Mouse (Mus musculus): Measurements from ENCODE around the gene Zfp658.
A peak's percentile ranks its signal among the peaks of the same experiment; 100 is the strongest.

Gene Zfp658

DNA sequence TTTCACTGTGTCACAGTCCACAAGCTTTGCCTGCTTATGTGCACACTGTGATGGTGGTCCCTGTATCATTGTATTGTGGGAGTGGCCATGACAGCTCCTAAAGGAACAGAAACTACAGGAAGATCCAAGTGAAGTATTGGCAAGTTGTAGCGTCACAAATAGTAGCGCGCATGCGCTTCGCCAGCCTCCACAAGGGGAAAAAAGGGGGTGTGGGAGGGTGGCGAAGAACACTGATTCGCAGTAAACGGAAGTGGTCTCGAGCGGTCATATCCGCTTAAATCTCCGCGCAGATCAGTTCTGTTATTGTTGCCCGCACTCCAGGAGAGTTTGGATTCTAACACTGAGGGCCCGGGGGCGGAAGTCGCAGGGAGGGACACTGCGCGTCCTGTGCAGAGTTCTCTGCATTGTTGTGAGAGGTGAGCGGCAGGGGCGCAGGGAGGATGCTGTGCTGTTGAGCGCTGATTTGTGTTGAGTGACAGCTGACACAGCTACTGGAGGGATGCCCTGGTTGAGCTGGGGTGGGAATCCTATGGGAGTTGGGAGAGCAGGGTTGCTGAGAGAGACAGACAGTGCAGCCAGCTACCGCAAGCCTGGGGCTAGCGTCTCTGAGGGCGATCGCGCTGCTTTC, at the start of gene Zfp658:
Gene Zfp658 (plus strand): TSS at position 251 of the 628 bp plus-strand sequence.
- peak; percentile 70 to 82 for DNase-seq (ENCODE audit: low spot score in 2 of 2)

DNA sequence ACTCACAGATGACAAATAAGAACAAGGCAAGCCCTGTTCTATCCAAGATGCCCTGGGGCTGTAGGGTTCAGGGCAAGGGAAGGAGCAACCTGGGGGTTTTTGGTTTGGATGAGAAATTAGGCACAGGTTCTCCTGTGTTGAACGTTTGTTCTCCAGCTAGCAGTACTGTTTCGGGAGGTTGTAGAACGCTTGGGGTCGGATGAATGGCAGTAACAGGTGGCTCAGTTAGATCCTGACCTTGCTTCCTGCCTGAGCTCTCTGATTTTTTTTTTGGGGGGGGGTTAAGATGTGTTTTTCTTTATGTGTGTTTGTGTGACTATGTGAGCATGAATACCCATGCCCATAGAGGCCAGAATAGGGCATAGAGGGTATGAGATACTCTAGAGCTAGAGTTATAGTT, 49.5 kb upstream of the Zfp658 start:
- no peak for DNase-seq (ENCODE audit: low spot score in 2 of 2)

DNA sequence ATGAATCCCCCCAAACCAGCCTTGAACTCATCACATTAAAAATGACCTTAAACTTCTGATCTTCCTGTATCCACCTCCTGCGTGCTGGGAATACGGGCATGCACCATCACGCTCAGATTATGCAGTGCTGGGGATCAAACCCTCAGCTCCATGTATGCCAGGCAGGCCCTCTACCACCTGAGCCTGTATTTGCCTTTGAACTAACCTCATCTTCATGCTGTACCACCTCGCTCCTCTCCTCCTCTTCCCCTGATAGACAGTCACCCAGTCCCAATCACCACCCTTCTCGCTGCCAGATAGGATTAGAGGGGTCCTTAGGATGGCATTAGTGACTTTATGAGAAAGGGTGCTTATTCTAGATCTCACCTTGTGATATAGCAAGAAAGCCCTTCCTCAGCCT, 47.0 kb upstream of the Zfp658 start:
- DNase-seq (ENCODE audit: low spot score in 2 of 2) = no peak

DNA sequence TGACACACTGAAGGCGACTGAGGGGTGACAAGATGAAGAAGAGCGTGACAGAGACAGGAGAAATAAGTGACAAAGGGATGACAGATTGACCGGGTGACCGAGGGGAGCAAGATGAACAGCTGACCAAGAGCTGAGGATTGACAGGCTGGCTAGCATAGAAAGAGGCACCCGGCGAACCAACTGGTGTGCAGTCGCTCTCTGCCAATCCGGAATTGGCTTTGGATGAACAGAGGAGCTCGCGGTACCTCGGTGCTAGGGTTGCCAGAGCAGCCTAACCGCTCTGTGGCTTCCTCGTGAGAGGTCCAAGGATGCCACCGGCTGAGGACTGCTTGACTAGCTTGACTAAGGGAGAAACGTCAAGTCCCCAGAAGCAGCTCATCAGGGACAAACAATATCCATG, 43.7 kb upstream of the Zfp658 start:
- no peak for DNase-seq (ENCODE audit: low spot score in 2 of 2)

DNA sequence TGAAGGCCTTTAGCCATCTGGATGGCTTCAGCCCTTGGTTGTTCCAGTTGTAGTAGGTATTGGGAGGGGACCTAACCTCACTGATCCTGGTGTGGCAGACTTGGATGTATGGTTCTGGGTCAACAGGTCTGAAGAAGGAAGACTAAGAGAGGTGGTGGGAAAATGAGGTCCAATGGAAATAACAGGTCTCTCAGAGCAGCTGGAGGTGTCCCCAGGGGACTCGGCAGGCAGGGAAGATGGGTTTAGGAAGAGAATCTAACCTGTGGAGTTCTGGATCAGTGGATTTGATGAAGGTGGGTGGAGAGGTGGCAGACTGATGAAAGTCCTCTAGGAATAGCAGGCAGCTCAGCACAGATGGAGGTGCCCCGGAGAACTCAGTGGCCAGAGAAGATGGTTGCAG, 39.3 kb upstream of the Zfp658 start:
- DNase-seq (ENCODE audit: low spot score in 2 of 2) = no peak

DNA sequence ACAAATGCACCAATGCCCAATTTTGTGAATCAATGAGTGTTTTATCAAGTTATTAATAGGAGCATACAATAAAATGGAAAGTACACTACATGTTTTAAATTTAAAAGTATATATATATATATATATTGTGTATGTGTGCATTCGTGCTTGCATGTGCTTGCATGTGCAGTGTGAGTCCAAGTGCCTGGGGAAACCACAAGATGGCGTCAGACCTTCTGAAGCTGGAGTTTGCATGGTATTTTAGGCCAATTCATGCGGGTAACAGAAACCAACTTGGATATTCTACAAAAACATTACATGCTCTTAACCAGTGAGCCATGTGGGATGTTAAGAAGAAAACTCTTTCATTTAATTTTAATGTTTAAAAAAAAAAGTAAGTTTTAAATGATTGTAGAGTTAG, 36.7 kb upstream of the Zfp658 start:
- DNase-seq (ENCODE audit: low spot score in 2 of 2) = no peak

DNA sequence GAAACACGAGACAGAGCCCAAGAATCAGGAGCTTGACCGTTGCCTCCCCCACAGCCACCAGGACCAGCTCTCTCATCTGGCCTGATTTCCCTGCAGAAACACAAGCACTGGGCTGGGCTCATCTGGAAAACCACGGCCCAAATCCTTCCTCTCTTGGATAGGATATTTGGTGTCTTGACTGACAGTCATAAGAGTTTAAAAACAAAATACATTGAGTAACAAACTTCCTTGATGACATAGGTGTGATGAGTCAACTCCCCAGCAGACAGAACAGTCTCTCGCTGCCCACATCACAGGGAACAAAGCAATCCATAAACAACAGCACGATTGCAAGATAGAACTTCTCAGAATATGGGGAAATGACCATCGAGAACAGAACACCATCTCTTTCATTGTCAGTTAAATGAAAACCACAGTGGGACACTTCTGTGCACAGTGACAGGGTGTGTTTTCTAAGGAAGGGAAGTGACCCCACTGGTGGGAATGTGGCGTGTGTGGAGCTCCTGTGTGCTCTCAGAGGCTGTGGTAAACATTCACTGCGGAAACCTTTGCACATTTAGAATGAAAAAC, 31.8 kb upstream of the Zfp658 start:
- DNase-seq (ENCODE audit: low spot score in 2 of 2) = no peak

DNA sequence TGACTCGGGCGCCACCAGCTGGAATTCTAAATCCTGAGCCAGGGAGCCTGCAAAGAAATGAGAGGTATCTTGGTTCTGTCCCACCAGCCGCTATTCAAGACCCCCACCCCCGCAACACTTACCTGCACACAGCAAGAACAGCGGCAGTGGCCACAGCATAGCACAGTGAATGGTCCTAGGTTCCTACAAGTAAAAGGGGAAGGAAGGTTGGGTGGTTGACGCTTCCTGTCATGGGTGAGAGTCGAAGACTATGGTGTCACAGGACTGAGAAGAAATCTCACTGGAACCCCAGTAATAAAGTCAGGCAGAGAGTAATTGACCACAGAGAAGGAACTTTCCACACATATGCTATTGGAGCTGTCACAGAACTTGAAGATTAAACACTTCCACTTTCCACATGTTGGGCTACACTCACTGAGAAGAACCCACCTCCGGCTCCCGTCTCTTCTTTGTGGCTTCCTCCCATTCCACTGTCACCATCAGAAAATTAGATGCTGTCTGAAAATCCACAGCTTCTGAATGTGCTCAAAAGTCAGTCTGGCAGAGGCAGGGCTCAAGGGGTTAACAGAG, 29.0 kb upstream of the Zfp658 start:
- peak in 1 of 2 experiments; percentile 23 for DNase-seq (ENCODE audit: low spot score in 2 of 2)

DNA sequence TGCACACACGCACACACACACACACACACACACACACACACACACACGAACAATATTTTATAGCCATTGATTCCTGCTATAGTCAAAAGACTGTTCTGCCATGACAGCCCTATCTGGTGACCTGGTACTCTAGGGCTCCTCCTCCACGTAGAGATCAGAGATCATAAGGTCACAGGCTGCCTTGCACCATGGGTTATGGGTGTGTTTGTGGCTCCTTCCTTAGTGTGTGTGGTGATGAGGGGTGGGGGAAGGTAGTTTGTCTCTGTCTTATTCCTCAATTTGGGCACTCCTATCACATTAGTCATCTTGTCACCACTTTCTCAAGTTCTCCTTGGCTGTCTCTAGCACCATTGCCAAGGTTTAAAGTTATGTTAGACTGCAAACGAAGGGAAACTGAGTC, 23.5 kb upstream of the Zfp658 start:
- no peak for DNase-seq (ENCODE audit: low spot score in 2 of 2)

DNA sequence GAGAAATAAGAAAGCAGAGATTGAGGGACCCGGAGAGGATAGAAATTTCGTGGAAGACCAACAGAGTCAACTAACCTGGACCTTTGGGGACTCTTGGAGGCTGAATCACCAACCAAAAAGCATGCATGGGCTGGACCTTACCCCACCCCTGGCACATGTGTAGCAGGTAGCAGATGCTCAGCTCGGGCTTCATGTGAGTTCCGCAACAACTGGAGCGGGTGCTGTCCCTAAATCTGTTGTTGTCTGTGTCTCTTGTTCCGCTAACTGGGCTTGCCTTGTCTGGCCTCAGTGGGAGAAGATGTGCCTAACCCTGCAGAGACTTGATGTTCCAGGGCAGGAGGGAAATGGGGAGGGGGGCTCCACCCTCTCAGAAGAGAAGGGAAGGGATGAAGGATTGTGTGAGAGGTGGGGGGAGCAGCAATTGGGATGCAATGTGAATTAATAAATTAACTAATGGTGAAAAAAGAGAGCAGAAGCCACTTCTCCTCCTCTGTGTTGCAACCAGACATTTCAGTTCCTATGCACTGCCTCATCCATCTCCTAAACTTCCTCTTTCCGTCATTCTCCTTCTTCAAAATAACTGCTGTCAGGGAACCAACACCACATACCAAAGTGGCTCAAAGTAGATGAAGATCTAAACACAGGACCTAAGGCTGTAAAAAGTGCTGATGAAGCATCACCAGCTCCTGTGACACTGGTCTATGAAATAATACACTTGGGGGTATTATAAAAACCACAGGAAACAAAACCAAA, 17.7 kb upstream of the Zfp658 start, which contains the start of gene Cd33:
Gene Cd33 (minus strand): TSS at position 204 of the 753 bp plus-strand sequence.
- peak in 1 of 2 experiments; percentile 30 for DNase-seq (ENCODE audit: low spot score in 2 of 2)

DNA sequence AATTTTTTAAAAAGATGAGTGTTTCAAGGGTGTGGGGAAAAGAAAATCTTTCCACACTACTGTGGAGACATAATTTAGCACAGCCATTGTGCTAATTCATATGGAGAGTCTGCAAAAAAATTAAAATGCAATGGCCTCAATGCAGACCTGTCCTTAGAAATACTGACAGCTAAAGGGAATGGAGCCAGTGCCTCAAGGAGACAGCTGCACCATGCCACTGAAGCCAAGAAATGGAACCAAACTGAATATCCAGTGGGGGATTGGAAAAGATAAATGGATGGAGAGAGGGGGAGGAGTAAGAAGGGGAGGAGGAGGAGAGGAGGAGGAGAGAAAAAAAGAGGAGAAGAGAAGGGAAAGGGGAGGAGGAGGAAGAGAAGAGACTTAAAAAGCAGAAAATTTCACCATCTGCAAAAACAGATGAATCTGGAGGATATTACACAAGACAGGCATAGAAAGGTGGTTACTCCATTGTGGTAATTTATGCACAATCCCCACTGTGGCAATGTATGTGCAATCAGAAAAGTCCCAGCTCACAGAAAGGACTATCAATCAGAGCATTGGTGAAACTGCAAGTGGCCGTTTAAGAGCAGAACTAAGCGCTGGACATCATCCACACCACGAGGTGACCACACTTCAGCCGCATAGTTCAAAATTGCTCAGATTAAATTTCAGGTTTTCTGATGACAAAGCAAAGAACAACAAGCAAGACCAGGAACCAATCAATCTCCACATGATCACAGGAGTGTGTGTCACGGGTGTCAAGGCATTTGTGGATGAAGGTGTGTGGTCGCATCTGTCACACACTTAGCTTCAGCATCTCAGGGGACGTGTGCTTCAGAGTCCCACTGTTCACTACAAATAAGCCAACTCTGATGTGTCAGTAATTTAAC, 16.2 kb upstream of the Zfp658 start:
- no peak for DNase-seq (ENCODE audit: low spot score in 2 of 2)

DNA sequence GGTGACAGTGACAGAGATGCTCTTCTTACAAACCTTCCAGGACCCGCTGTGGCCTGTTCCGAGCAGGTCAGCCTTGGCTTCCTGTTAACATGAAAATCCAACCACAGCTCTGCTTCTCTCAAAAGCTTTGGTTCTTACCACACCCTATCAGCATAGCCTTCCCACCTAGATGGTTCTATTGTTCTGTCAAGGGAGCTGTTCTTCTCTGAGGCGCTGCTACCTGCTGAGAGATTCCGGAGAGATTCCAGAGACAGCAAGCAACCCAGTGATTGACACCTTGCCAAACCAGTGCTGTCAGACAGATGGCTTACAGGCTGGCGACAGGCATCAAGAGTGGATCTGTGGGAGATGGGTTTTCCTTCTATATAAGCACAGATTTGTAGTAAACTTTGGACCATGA, 14.4 kb upstream of the Zfp658 start:
- DNase-seq (ENCODE audit: low spot score in 2 of 2) = no peak

DNA sequence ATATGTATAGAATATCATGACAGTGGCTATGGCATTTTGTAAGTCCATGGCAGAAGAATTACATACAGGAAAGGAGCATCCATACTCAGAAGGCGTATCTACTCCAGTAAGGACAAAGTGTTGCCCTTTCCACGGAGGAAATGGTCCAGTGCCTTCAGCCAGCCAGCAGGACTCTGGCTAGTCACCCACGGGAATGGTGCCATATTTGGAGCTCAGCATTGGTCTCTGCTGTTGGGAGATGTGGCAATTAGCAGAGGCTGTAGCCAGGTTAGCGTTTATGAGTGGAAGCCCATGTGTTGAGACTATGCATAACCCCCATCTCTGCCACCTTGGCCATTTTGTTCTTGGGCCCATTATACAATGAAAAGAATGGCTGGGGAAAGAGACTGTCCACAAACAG, 13.8 kb upstream of the Zfp658 start:
- DNase-seq (ENCODE audit: low spot score in 2 of 2) = no peak

DNA sequence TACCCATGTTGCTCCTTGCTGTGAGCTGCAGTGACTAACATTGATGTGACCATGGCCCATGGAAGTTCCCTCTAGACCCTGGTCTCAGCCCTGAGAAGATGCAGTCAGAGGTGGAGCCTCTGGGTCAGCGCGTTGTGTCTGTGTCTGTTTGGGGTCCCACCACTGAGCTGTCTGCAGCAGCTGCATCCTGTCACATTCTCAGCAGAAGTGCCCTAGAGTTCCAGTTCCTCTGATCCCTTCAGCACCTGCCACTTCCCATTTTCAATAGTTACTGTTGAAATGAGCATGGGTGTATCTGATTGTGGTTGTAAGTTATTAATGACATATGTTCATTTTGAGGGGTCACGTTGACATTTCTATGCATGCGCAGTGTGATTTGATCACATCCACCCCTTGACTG, 8.9 kb upstream of the Zfp658 start:
- DNase-seq (ENCODE audit: low spot score in 2 of 2) = peak in 1 of 2 experiments; percentile 70

DNA sequence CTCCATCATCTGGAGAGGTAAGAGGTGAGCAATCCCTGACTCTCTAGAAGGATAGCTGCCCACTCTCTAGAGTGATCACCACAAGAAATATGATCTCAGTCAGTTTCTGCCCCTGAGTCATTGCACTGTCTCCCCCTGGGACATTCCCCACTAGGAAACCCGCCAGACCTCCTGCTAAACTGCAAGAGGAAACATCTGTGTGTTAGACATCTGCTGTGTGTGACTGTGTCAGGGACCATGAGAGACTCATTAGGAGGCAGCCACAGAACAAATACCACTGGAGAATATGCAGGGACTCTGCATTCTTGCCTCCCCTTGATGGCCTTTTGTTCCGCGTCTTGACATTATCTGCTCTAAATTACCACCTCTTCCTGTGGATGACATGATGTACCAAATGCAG, 7.5 kb upstream of the Zfp658 start:
- DNase-seq (ENCODE audit: low spot score in 2 of 2) = no peak

DNA sequence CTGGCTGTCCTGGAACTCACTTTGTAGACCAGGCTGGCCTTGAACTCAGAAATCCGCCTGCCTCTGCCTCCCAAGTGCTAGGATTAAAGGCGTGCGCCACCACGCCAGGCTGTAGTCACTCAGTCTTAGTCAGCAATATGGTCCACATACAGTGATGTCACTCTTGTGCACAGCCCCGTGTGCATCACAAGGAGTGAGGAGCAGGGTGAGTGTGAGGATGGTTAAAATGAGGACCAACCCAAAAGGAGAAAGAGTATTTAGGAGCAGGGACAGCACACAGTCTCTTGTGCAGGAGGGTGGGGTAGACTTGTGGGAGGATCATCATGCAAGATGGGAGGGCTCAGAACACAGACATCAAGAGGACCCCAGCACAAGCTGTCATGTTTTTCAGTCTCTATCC, 6.7 kb upstream of the Zfp658 start:
- DNase-seq (ENCODE audit: low spot score in 2 of 2) = no peak

DNA sequence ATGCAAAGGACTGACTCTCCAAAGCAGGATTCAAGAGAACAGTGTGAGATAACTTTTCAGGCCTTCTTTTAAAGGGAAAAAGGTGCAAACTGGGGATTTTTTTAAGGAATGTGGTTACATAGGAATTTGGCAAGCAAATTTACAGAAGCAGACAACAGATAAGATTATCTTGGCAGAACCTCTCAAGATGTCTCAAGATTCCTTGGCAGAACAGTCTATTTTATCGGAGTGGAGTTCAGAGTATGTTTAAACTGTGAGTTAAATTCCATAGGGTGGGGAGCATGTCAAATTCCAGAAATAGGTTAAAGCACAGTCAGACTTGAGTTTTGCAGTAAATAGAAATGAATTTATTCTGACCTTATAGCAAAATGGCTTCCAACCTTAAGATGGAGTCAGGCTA, 5.2 kb upstream of the Zfp658 start:
- no peak for DNase-seq (ENCODE audit: low spot score in 2 of 2)

DNA sequence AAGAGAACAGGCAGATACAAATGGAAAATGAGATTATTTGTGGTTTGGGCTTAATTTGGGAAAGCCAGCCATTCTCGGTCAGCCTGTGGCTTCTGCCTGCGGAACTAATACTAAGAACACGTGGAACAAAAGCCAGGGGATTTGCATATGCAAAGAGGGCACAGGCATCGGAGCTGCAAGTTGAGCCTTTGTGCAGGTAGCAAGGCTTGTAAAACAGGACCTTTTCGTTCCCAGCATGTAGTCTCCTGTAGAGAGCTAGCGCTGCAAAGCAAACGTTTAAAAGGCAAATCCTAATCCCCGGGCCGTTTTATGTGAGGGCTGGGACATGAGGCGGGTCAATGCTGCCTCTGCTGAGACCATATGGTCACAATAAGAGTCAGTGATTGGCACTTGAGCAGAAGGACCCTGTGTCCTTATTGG, 605 bp downstream of the Zfp658 start:
- peak in 1 of 2 experiments; percentile 27 for DNase-seq (ENCODE audit: low spot score in 2 of 2)

DNA sequence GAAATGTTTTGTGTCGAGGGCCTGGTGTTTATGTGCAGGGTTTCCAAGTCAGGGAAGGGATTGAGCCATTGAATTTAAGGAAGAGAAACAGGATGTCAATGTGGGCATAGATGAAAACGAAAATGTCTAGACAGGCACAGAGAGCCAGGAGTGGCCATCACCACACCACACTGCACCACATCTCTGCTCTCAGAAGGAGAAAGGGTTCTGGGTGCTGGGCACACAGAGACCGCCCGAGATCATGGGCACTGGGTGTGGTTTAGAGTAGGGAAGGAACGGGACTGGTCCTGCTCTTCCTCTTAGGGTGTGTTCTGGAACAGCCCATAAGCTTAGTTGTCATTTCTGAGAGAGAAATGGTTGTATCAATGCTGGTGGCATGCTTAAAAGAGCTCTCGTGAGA, 1.2 kb downstream of the Zfp658 start:
- DNase-seq (ENCODE audit: low spot score in 2 of 2) = no peak

DNA sequence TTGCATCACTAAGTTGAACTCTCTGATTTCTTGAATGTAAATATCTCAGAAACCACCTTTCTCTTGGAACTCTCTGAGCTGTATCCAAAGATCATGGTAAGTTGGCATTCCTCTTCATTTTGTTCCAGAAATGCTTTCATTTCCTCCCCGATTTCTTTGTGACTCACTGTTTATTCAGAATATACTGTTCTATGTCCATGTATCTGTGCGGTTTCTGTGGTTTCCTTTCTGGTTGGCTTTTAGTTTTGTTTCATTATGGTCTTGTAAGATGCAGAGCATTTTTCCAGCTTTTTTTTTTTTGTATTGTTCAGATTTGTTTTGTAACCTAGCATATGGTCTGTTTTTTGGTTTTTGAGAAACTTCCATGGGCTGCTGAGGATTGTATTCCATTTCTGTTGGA, 9.2 kb downstream of the Zfp658 start:
- no peak for DNase-seq (ENCODE audit: low spot score in 2 of 2)

DNA sequence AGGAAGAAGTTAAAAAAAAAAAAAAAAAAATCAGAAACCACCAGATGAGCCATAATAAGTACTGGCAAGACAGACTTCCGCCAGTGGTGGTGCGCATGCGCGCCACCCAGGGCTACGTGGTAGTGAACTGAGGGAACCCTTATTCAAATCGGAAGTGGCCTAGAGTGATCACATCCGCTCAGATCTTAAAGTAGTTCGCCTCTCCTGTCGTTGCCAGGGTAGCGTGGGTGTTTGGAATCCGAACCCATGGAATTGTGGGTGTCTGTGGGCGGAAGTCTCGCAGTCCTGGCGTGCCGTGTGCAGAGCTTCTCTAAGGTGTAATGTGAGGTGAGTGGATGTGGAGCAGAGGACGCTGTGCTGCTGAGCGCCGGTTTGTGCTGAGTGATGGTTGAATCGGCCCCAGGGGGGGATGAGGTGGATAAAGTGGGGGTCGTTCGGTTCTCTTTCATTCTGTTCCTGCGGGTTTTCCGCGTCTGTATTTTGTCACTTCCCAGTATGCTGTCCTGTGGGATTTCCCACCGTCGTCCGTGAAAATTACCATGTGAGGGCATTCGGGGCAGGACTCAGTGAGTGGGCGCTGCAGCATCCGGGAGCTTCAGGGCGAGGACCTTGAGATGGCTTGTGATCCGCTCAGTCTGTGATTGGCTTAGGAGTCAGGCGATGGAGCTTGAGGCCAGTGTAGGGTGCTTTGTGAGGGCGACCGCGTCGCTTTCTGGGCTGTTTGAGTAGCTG, 17.6 kb downstream of the Zfp658 start, which contains the start of gene Zfp719:
Gene Zfp719 (plus strand): TSS at position 171 of the 732 bp plus-strand sequence.
- DNase-seq (ENCODE audit: low spot score in 2 of 2) = peak; percentile 82 to 88

All from spleen, postnatal 4 days (tissue).